Mouse (Mus musculus): ENCODE results near the gene Ccdc130.

Gene Ccdc130

GRCm38 (mm10) chr8:84269950-84270773 lies at the start of gene Ccdc130:
Ccdc130 (minus strand) TSS chr8:84270380.
- DNase-seq (ENCODE audit: low spot score), result peak; percentile 100

- DNase-seq (ENCODE audit: low spot score), result no peak
Observed at GRCm38 (mm10) chr8:84308376-84308775, 38.2 kb upstream of the Ccdc130 start.

GRCm38 (mm10) chr8:84303951-84304350 lies 33.8 kb upstream of the Ccdc130 start:
- DNase-seq (ENCODE audit: low spot score), result no peak

- DNase-seq (ENCODE audit: low spot score), result no peak
Observed at GRCm38 (mm10) chr8:84297029-84297785, 27.0 kb upstream of the Ccdc130 start.

GRCm38 (mm10) chr8:84291688-84292087 lies 21.5 kb upstream of the Ccdc130 start:
- DNase-seq (ENCODE audit: low spot score), result peak; percentile 74

GRCm38 (mm10) chr8:84291086-84291485 lies 20.9 kb upstream of the Ccdc130 start:
- no peak for DNase-seq (ENCODE audit: low spot score)

GRCm38 (mm10) chr8:84288892-84289291 lies 18.7 kb upstream of the Ccdc130 start:
- peak; percentile 57 for DNase-seq (ENCODE audit: low spot score)

- peak; percentile 39 for DNase-seq (ENCODE audit: low spot score)
Observed at GRCm38 (mm10) chr8:84285665-84286064, 15.5 kb upstream of the Ccdc130 start.

- DNase-seq (ENCODE audit: low spot score), result no peak
Observed at GRCm38 (mm10) chr8:84284608-84285063, 14.5 kb upstream of the Ccdc130 start.

- no peak for DNase-seq (ENCODE audit: low spot score)
Observed at GRCm38 (mm10) chr8:84280777-84281176, 10.6 kb upstream of the Ccdc130 start.

GRCm38 (mm10) chr8:84276447-84276846 lies 6.3 kb upstream of the Ccdc130 start:
- DNase-seq (ENCODE audit: low spot score), result no peak

- DNase-seq (ENCODE audit: low spot score), result no peak
Observed at GRCm38 (mm10) chr8:84273968-84274367, 3.8 kb upstream of the Ccdc130 start.

GRCm38 (mm10) chr8:84272302-84272701 lies 2.1 kb upstream of the Ccdc130 start:
- no peak for DNase-seq (ENCODE audit: low spot score)

GRCm38 (mm10) chr8:84261098-84261497 lies 9.1 kb downstream of the Ccdc130 start:
- DNase-seq (ENCODE audit: low spot score), result no peak

- peak; percentile 93 for DNase-seq (ENCODE audit: low spot score)
Observed at GRCm38 (mm10) chr8:84256822-84257610, 13.2 kb downstream of the Ccdc130 start, which contains the start of gene Mri1. Mri1 (minus strand) TSS chr8:84257326.

GRCm38 (mm10) chr8:84256458-84256821 lies 13.7 kb downstream of the Ccdc130 start:
- DNase-seq (ENCODE audit: low spot score), result peak; percentile 36

- DNase-seq (ENCODE audit: low spot score), result no peak
Observed at GRCm38 (mm10) chr8:84255858-84256257, 14.3 kb downstream of the Ccdc130 start.

GRCm38 (mm10) chr8:84249257-84250170 lies 20.7 kb downstream of the Ccdc130 start, which contains the start of gene D8Ertd738e:
D8Ertd738e (minus strand) TSS chr8:84249719.
- peak; percentile 92 for DNase-seq (ENCODE audit: low spot score)

GRCm38 (mm10) chr8:84241821-84242220 lies 28.4 kb downstream of the Ccdc130 start:
- DNase-seq (ENCODE audit: low spot score), result no peak

GRCm38 (mm10) chr8:84241167-84241566 lies 29.0 kb downstream of the Ccdc130 start:
- no peak for DNase-seq (ENCODE audit: low spot score)
